Mouse (Mus musculus) kidney, adult 11 months (tissue): ENCODE measurements around the gene Nnmt.

Experiments
- DNase-seq: peaks from one replicate; pipeline ENCODE4 v3.0.0; 2022

The Nnmt gene

GRCm38 (mm10) chr9:48604939-48605598, at the start of gene Nnmt:
Gene Nnmt, minus strand, starts transcription at chr9:48605153.
- peak; percentile 13 for DNase-seq

GRCm38 (mm10) chr9:48654730-48655129, 49.8 kb upstream of the Nnmt start:
- no peak for DNase-seq

GRCm38 (mm10) chr9:48653399-48654070, 48.6 kb upstream of the Nnmt start:
- DNase-seq = no peak

- DNase-seq = no peak
Observed at GRCm38 (mm10) chr9:48652026-48652425, 47.1 kb upstream of the Nnmt start.

- DNase-seq = no peak
Observed at GRCm38 (mm10) chr9:48650846-48651245, 45.9 kb upstream of the Nnmt start.

GRCm38 (mm10) chr9:48649851-48650685, 45.1 kb upstream of the Nnmt start:
- DNase-seq = no peak

- peak; percentile 62 for DNase-seq
Observed at GRCm38 (mm10) chr9:48649098-48649766, 44.3 kb upstream of the Nnmt start.

GRCm38 (mm10) chr9:48648285-48649097, 43.5 kb upstream of the Nnmt start:
- no peak for DNase-seq

GRCm38 (mm10) chr9:48647648-48648284, 42.8 kb upstream of the Nnmt start:
- peak; percentile 38 for DNase-seq

- no peak for DNase-seq
Observed at GRCm38 (mm10) chr9:48646781-48647647, 42.1 kb upstream of the Nnmt start.

- peak; percentile 56 for DNase-seq
Observed at GRCm38 (mm10) chr9:48646251-48646650, 41.3 kb upstream of the Nnmt start.

GRCm38 (mm10) chr9:48645648-48646126, 40.7 kb upstream of the Nnmt start:
- DNase-seq = no peak

- no peak for DNase-seq
Observed at GRCm38 (mm10) chr9:48644926-48645647, 40.1 kb upstream of the Nnmt start.

GRCm38 (mm10) chr9:48644376-48644775, 39.4 kb upstream of the Nnmt start:
- no peak for DNase-seq

GRCm38 (mm10) chr9:48641636-48642035, 36.7 kb upstream of the Nnmt start:
- no peak for DNase-seq

- DNase-seq = no peak
Observed at GRCm38 (mm10) chr9:48640881-48641280, 35.9 kb upstream of the Nnmt start.

GRCm38 (mm10) chr9:48638176-48638803, 33.3 kb upstream of the Nnmt start:
- DNase-seq = no peak

- no peak for DNase-seq
Observed at GRCm38 (mm10) chr9:48637161-48637560, 32.2 kb upstream of the Nnmt start.
